Mouse (Mus musculus) cerebellum, adult 9-10 months (tissue): ENCODE measurements around the gene Nxf1.

Experiments used
- DNase-seq: peaks from one replicate; pipeline ENCODE4 v3.0.0; 2022

Gene Nxf1

GRCm38 (mm10) chr19:8756635-8757387 lies at the start of gene Nxf1:
Gene Nxf1 (plus strand): TSS chr19:8757073.
- peak; percentile 85 for DNase-seq

GRCm38 (mm10) chr19:8708954-8709353 lies 47.9 kb upstream of the Nxf1 start:
- no peak for DNase-seq

GRCm38 (mm10) chr19:8710057-8710456 lies 46.8 kb upstream of the Nxf1 start:
- DNase-seq, result peak; percentile 32

GRCm38 (mm10) chr19:8711506-8711905 lies 45.4 kb upstream of the Nxf1 start:
- peak; percentile 37 for DNase-seq

GRCm38 (mm10) chr19:8711949-8712869 lies 44.7 kb upstream of the Nxf1 start:
- peak; percentile 30 for DNase-seq

- DNase-seq, result peak; percentile 71
Measured at GRCm38 (mm10) chr19:8712870-8713305, 44.0 kb upstream of the Nxf1 start.

GRCm38 (mm10) chr19:8713306-8713996 lies 43.4 kb upstream of the Nxf1 start:
- peak; percentile 91 for DNase-seq

- no peak for DNase-seq
Measured at GRCm38 (mm10) chr19:8713997-8714652, 42.7 kb upstream of the Nxf1 start.

GRCm38 (mm10) chr19:8714653-8715481 lies 42.0 kb upstream of the Nxf1 start:
- peak; percentile 38 for DNase-seq

- peak; percentile 14 for DNase-seq
Measured at GRCm38 (mm10) chr19:8715868-8716766, 40.8 kb upstream of the Nxf1 start.

- DNase-seq, result peak; percentile 24
Measured at GRCm38 (mm10) chr19:8716767-8717475, 40.0 kb upstream of the Nxf1 start.

GRCm38 (mm10) chr19:8718357-8718756 lies 38.5 kb upstream of the Nxf1 start:
- DNase-seq, result peak; percentile 81

GRCm38 (mm10) chr19:8719037-8719436 lies 37.8 kb upstream of the Nxf1 start:
- peak; percentile 43 for DNase-seq

- DNase-seq, result peak; percentile 47
Measured at GRCm38 (mm10) chr19:8721378-8721777, 35.5 kb upstream of the Nxf1 start.

GRCm38 (mm10) chr19:8722021-8722420 lies 34.9 kb upstream of the Nxf1 start:
- DNase-seq, result peak; percentile 62

GRCm38 (mm10) chr19:8722559-8722906 lies 34.3 kb upstream of the Nxf1 start:
- no peak for DNase-seq

- peak; percentile 97 for DNase-seq
Measured at GRCm38 (mm10) chr19:8722907-8723573, 33.8 kb upstream of the Nxf1 start, which contains the start of gene Slc3a2. Gene Slc3a2 (minus strand): TSS chr19:8723369.

- peak; percentile 68 for DNase-seq
Measured at GRCm38 (mm10) chr19:8723574-8724346, 33.1 kb upstream of the Nxf1 start.
